Mouse (Mus musculus) spleen, adult 2 months (tissue): Measurements from ENCODE around the gene Olfr1336. TPM values are rescaled to one million over a fixed set of nuclear protein-coding genes. Genes with fewer than 3 reads are reported as not detected.

Source experiments
- DNase-seq, 2 experiments: peaks; one replicate each; pipeline versions ENCODE4 v3.0.0 to v3.0.0-alpha.2; 2012 to 2021; ENCODE audit warnings: low spot score in 2 of 2, low read depth in 1 of 2
- H3K27ac ChIP-seq: fragments of 200-500 bp; 2 replicates; pipeline ENCODE4 v1.5.1; 2012; ENCODE audit warnings: low read length, inconsistent platforms; ENCODE audit not compliant: insufficient read depth
- H3K27me3 ChIP-seq: fragments of 200-500 bp; 2 replicates; pipeline ENCODE4 v1.6.1; 2012; ENCODE audit warnings: mild to moderate bottlenecking, moderate library complexity, low read length, inconsistent platforms; ENCODE audit not compliant: control insufficient read depth, insufficient read depth
- H3K36me3 ChIP-seq: fragments of 200-500 bp; 2 replicates; pipeline ENCODE4 v1.6.1; 2012; ENCODE audit warnings: mild to moderate bottlenecking, low read length, inconsistent platforms; ENCODE audit not compliant: control insufficient read depth, insufficient read depth
- H3K4me1 ChIP-seq: fragments of 200-500 bp; 2 replicates; pipeline ENCODE4 v1.6.1; 2011; ENCODE audit warnings: inconsistent platforms; ENCODE audit not compliant: control insufficient read depth, insufficient read depth, insufficient read length
- H3K4me3 ChIP-seq: fragments of 200-500 bp; 2 replicates; pipeline ENCODE4 v1.5.1; 2011; ENCODE audit warnings: mild to moderate bottlenecking, inconsistent platforms; ENCODE audit not compliant: insufficient read depth, insufficient read length; ENCODE audit errors: extremely low read depth
- CTCF ChIP-seq: fragments of 200-500 bp; IDR thresholded peaks from 2 replicates; pipeline ENCODE4 v1.5.1; 2011; ENCODE audit warnings: mild to moderate bottlenecking, inconsistent platforms; ENCODE audit not compliant: insufficient read depth, insufficient read length, insufficient replicate concordance; ENCODE audit errors: extremely low read depth
- POLR2A ChIP-seq: fragments of 200-500 bp; IDR thresholded peaks from 2 replicates; pipeline ENCODE4 v1.6.1; 2011; ENCODE audit warnings: low read depth, low read length, inconsistent platforms
- WGBS: fragments of 180-500 bp; shearing (Covaris S2); methylation state at CpG from one replicate; pipeline ENCODE4 v1.1.7; 2018; 5-methylcytosine and 5-hydroxymethylcytosine counted together
- polyA plus RNA-seq: library from polyadenylated mRNA; depleted of rRNA; stranded (reverse); fragments of >200 nt; gene quantifications from 2 replicates; pipeline ENCODE4 v1.2.3, GENCODE M21; 2012; rRNA removed

The Olfr1336 gene
- polyA plus RNA-seq, 1 experiment, result not detected

DNA sequence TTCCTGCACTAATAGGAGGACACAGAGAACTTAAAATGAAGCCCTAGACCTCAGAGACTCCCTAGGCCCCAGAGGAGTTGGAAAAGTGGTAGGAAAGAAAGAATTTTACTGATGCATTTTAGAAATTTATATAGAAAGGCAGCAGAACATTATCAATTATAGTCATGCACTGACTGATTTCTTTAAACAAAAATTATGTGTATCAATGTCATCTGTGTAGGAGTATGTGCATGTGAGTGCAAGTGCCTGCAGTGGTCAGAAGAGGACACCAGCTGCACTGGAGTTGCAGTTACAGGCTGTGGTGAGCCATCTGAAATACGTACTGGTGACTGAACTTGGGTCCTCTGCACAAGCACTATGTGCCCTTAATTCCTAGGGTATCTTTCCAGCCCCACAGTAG is 43.7 kb downstream of the Olfr1336 start, which contains the start of gene Olfr1347:
Olfr1347 (minus strand) TSS at position 101 of the 400 bp plus-strand sequence.
- Histone ChIP-seq H3K27me3 (no peaks in the 10 kb centered on the region), H3K4me1 (no peaks in the 10 kb centered on the region), H3K4me3 (no peak within 1 kb of the TSS), H3K36me3 (no peaks in the 10 kb centered on the region), H3K27ac (no peak within 1 kb of the TSS)
- TF ChIP-seq CTCF, result no peak
- no peak for TF ChIP-seq POLR2A
- 62% methylated on average over 1 of the region's 1 CpGs for WGBS
- no peak for DNase-seq

DNA sequence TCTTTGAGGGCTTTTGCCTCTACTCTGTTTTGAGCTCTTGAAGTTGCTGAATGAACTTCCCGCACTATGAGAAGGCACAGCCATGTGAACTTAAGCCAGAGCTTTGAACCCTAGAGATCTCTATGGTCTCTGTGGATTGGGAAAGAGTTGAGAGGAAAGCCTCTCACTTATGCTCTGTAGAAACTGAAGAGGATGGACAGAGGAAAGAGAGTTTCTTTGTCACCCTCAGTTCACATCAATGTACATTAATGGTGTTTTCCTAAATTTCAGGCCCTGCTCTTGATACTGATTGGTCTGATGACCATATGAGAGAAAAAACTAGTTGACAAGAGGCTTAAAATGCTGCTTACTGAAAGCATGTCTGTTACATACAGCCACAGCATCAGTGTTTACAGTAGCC is 52.7 kb downstream of the Olfr1336 start, which contains the start of gene Olfr1348:
Olfr1348 (minus strand) TSS at position 101 of the 400 bp plus-strand sequence.
- H3K4me1 ChIP-seq, result no peaks in the 10 kb centered on the region
- WGBS, result 92% methylated on average over 1 of the region's 1 CpGs
- H3K36me3 ChIP-seq, result no peaks in the 10 kb centered on the region
- TF ChIP-seq POLR2A (no peak), CTCF (no peak)
- H3K27me3 ChIP-seq, result no peaks in the 10 kb centered on the region
- H3K4me3 ChIP-seq, result no peak within 1 kb of the TSS
- no peak within 1 kb of the TSS for H3K27ac ChIP-seq
- no peak for DNase-seq

Other genes starting within 250 kb of the Olfr1336 start
- gene Zscan5b, start 233.9 kb upstream of the Olfr1336 start, polyA plus RNA-seq, result not detected in 2 replicates
- not detected in 2 replicates for gene Epp13, start 203.5 kb upstream of the Olfr1336 start, polyA plus RNA-seq
- 0.35 and 0.44 TPM in 2 replicates for gene Zfp667, start 169.6 kb upstream of the Olfr1336 start, polyA plus RNA-seq
- gene Zfp583, start 124.9 kb upstream of the Olfr1336 start, polyA plus RNA-seq, result 0.56 and 0.77 TPM in 2 replicates
- 0.02 and 0.08 TPM in 2 replicates for gene Gm3854, start 112.4 kb upstream of the Olfr1336 start, polyA plus RNA-seq
- gene Zfp78, start 92.9 kb upstream of the Olfr1336 start, polyA plus RNA-seq, result 0.13 and 0.29 TPM in 2 replicates
- gene Zfp28, start 72.9 kb upstream of the Olfr1336 start, polyA plus RNA-seq, result 1.3 and 1.4 TPM in 2 replicates
- not detected in 2 replicates for gene Smim17, start 57.5 kb upstream of the Olfr1336 start, polyA plus RNA-seq
- gene Gm20715, start 45.9 kb upstream of the Olfr1336 start, polyA plus RNA-seq, result not detected in 2 replicates
- not detected in 2 replicates for gene Olfr1344, start 17.5 kb upstream of the Olfr1336 start, polyA plus RNA-seq
- not detected in 2 replicates for gene Olfr1346, start 10.9 kb downstream of the Olfr1336 start, polyA plus RNA-seq
- not detected in 2 replicates for gene Olfr5, start 30.8 kb downstream of the Olfr1336 start, polyA plus RNA-seq
- gene Olfr1347, start 43.6 kb downstream of the Olfr1336 start, polyA plus RNA-seq, result not detected in 2 replicates
- gene Olfr1348, start 52.6 kb downstream of the Olfr1336 start, polyA plus RNA-seq, result not detected in 2 replicates
- gene Olfr1349, start 66.8 kb downstream of the Olfr1336 start, polyA plus RNA-seq, result not detected in 2 replicates
- not detected in 2 replicates for gene Olfr1350, start 108.7 kb downstream of the Olfr1336 start, polyA plus RNA-seq
- 0.02 TPM in 2 replicates for gene Zim1, start 240.3 kb downstream of the Olfr1336 start, polyA plus RNA-seq